Comparison of ENCODE assay signal across 8 mouse cellular contexts in genomic region chr11:115612410-115613137, GRCm38 (mm10). TPM values are rescaled to one million over a fixed set of nuclear protein-coding genes. Genes with fewer than 3 reads are reported as not detected.
DNase-seq lines count a peak whose midpoint lies in the region; ATAC-seq and TF ChIP-seq lines count a peak whose summit lies in the region.

Gene Mif4gd, minus strand, starts transcription at chr11:115612969.

- H3K4me3 ChIP-seq in ES-E14 (ENCODE audit: insufficient read depth in 1 of 2, low read depth in 1 of 2, low read length in 2 of 2, poor library complexity in 1 of 2, severe bottlenecking in 1 of 2) = peak within 1 kb of the TSS; percentile 90 to 93
- peak within 1 kb of the TSS; percentile 70 for H3K4me3 ChIP-seq in forebrain, embryonic 15.5 days
- peak within 1 kb of the TSS; percentile 79 for H3K4me3 ChIP-seq in liver, embryonic 16.5 days (ENCODE audit: low read depth, low read length)
- peak within 1 kb of the TSS; percentile 55 for H3K4me3 ChIP-seq in neural tube, embryonic 12.5 days
- H3K4me3 ChIP-seq in stomach, postnatal 0 days (ENCODE audit: low read depth, low read length) = peak within 1 kb of the TSS; percentile 63

- H3K4me2 ChIP-seq in forebrain, embryonic 15.5 days (replicated peaks) = peak within 1 kb of the TSS; percentile 93
- H3K4me2 ChIP-seq in liver, embryonic 16.5 days (ENCODE audit: low read depth, low read length) = peak within 1 kb of the TSS; percentile 96
- H3K4me2 ChIP-seq in neural tube, embryonic 12.5 days (replicated peaks) = peak within 1 kb of the TSS; percentile 86
- peak within 1 kb of the TSS; percentile 85 for H3K4me2 ChIP-seq in stomach, postnatal 0 days (replicated peaks; ENCODE audit: low read depth)

- peak within 1 kb of the TSS; percentile 95 for H3K9ac ChIP-seq in ES-E14 (ENCODE audit: insufficient read depth, low read depth, low read length, poor library complexity, severe bottlenecking)
- H3K9ac ChIP-seq in forebrain, embryonic 15.5 days (replicated peaks) = peak within 1 kb of the TSS; percentile 65
- H3K9ac ChIP-seq in liver, embryonic 16.5 days (ENCODE audit: low read depth, low read length) = peak within 1 kb of the TSS; percentile 85
- peak within 1 kb of the TSS; percentile 61 for H3K9ac ChIP-seq in neural tube, embryonic 12.5 days
- peak within 1 kb of the TSS; percentile 86 for H3K9ac ChIP-seq in stomach, postnatal 0 days (ENCODE audit: low read length)

- intact Hi-C loops in heart, postnatal 14 days (cut with DNase I) = no loop called here

- TF ChIP-seq CTCF in stomach, postnatal 0 days (IDR thresholded peaks at IDR 0.05; ENCODE audit: low read depth) = peak; percentile 66

- no peaks in the 10 kb centered on the region for H3K27me3 ChIP-seq in forebrain, embryonic 15.5 days
- no peaks in the 10 kb centered on the region for H3K27me3 ChIP-seq in liver, embryonic 16.5 days (ENCODE audit: control insufficient read depth, insufficient read depth, low read depth, low read length)
- H3K27me3 ChIP-seq in neural tube, embryonic 12.5 days (replicated peaks) = no peaks in the 10 kb centered on the region
- H3K27me3 ChIP-seq in stomach, postnatal 0 days (ENCODE audit: control insufficient read depth, insufficient read depth, low read length) = no peaks in the 10 kb centered on the region

- H3K4me1 ChIP-seq in ES-E14 (ENCODE audit: control insufficient read depth in 2 of 2, insufficient read depth in 2 of 2, low read length in 2 of 2, poor library complexity in 1 of 2) = peaks cover 22 to 27% of the 10 kb centered on the region in 2 experiments; a peak in 3 of 4 replicates
- peaks cover 18% of the 10 kb centered on the region for H3K4me1 ChIP-seq in forebrain, embryonic 15.5 days
- peaks cover 24% of the 10 kb centered on the region for H3K4me1 ChIP-seq in liver, embryonic 16.5 days (ENCODE audit: control insufficient read depth, low read depth, low read length)
- peaks cover 16% of the 10 kb centered on the region for H3K4me1 ChIP-seq in neural tube, embryonic 12.5 days
- peaks cover 5% of the 10 kb centered on the region; the same call in 1 of the 2 replicates for H3K4me1 ChIP-seq in stomach, postnatal 0 days (replicated peaks; ENCODE audit: control insufficient read depth, insufficient read depth)

- no peak for TF ChIP-seq EP300 in stomach, postnatal 0 days (optimal IDR thresholded peaks at IDR 0.05)

- peaks cover 31% of the 10 kb centered on the region for H3K36me3 ChIP-seq in ES-E14 (ENCODE audit: control insufficient read depth, insufficient read depth, low read length, poor library complexity, severe bottlenecking)
- H3K36me3 ChIP-seq in forebrain, embryonic 15.5 days = peaks cover 21% of the 10 kb centered on the region; the same call in 1 of the 2 replicates
- peaks cover 12% of the 10 kb centered on the region; the same call in 1 of the 2 replicates for H3K36me3 ChIP-seq in liver, embryonic 16.5 days (ENCODE audit: control insufficient read depth, insufficient read depth)
- peaks cover 42% of the 10 kb centered on the region for H3K36me3 ChIP-seq in neural tube, embryonic 12.5 days
- H3K36me3 ChIP-seq in stomach, postnatal 0 days (ENCODE audit: control insufficient read depth, insufficient read depth, low read length) = peaks cover 8% of the 10 kb centered on the region; the same call in 1 of the 2 replicates

- H3K27ac ChIP-seq in ES-E14 (ENCODE audit: insufficient read depth, low read depth, low read length, poor library complexity, severe bottlenecking) = peak within 1 kb of the TSS; percentile 96
- peak within 1 kb of the TSS; percentile 77 for H3K27ac ChIP-seq in forebrain, embryonic 15.5 days (replicated peaks)
- H3K27ac ChIP-seq in liver, embryonic 16.5 days (ENCODE audit: low read length) = peak within 1 kb of the TSS; percentile 98
- H3K27ac ChIP-seq in neural tube, embryonic 12.5 days = no peak within 1 kb of the TSS
- H3K27ac ChIP-seq in stomach, postnatal 0 days (replicated peaks) = peak within 1 kb of the TSS; percentile 97

- ATAC-seq in forebrain, embryonic 15.5 days (replicated peaks) = peak; percentile 75
- ATAC-seq in liver, embryonic 16.5 days (ENCODE audit: low read depth) = peak; percentile 87
- ATAC-seq in neural tube, embryonic 12.5 days (ENCODE audit: low FRiP score, low read depth) = peak; percentile 82
- ATAC-seq in stomach, postnatal 0 days (ENCODE audit: low FRiP score, low TSS enrichment) = peak; percentile 84

- DNase-seq in ES-E14 (ENCODE audit: low read depth, low spot score) = peak; percentile 91
- DNase-seq in cerebellum, adult 11-12 months = peak; percentile 93
- peak; percentile 91 to 95 for DNase-seq in heart, postnatal 14 days
- peak; percentile 89 for DNase-seq in large intestine, adult 2 months (ENCODE audit: low read depth, low spot score)
- DNase-seq in stomach, postnatal 0 days (ENCODE audit: low spot score) = peak; percentile 96

- no peaks in the 10 kb centered on the region for H3K9me3 ChIP-seq in ES-E14 (ENCODE audit: control insufficient read depth, insufficient read depth, low read depth, low read length)
- no peaks in the 10 kb centered on the region for H3K9me3 ChIP-seq in forebrain, embryonic 15.5 days
- H3K9me3 ChIP-seq in liver, embryonic 16.5 days (replicated peaks; ENCODE audit: control insufficient read depth, low read length) = no peaks in the 10 kb centered on the region
- H3K9me3 ChIP-seq in neural tube, embryonic 12.5 days = no peaks in the 10 kb centered on the region
- no peaks in the 10 kb centered on the region for H3K9me3 ChIP-seq in stomach, postnatal 0 days (ENCODE audit: control insufficient read depth, low read length)

- 1% methylated on average over 67 of the region's 80 CpGs for WGBS in forebrain, embryonic 15.5 days
- 1% methylated on average over 79 of the region's 80 CpGs for WGBS in large intestine, adult 2 months
- under 1% methylated on average over 65 of the region's 80 CpGs for WGBS in liver, embryonic 16.5 days (ENCODE audit: insufficient replicate concordance)
- WGBS in neural tube, embryonic 12.5 days = under 1% methylated on average over 70 of the region's 80 CpGs
- under 1% methylated on average over 58 of the region's 80 CpGs for WGBS in stomach, postnatal 0 days

- in situ Hi-C loops in ES-E14 (cut with MboI; ENCODE audit: low sequenced_read_pairs in 2 of 2, unreplicated experiment in 2 of 2) = no loop called here

TF ChIP-seq in ES-E14, 5 proteins besides CTCF, POLR2A, EP300 and RAD21:
- TF ChIP-seq ZNF384 (IDR thresholded peaks at IDR 0.05; ENCODE audit: low read depth, low read length) = no peak
- peak; percentile 62; the same call in 1 of the 2 replicates for TF ChIP-seq HCFC1 (IDR thresholded peaks at IDR 0.05; ENCODE audit: borderline replicate concordance, insufficient read depth, low read length)
- no peak for TF ChIP-seq CHD2 (IDR thresholded peaks at IDR 0.05; ENCODE audit: low read depth, low read length)

RNA-seq across cellular contexts. Expression of gene Mif4gd, which starts in this region (rescaled TPM):
- 63.8 and 85.6 TPM in 2 replicates for total RNA-seq in ES-E14 (2012; rRNA removed)
- 9.1 and 11.4 TPM in 2 replicates for polyA plus RNA-seq in forebrain, embryonic 15.5 days (2015; fragmentation: Nextera tagmentation; extraction: Ambion mirVana)
- 10 to 100 TPM; 41.0 to 46.6 TPM for total RNA-seq in heart, postnatal 14 days (2021)
- polyA plus RNA-seq in large intestine, adult 2 months (2012; rRNA removed) = 112 and 114 TPM in 2 replicates
- polyA plus RNA-seq in liver, embryonic 16.5 days (2015; fragmentation: Nextera tagmentation; extraction: Ambion mirVana) = 28.4 and 28.6 TPM in 2 replicates
- polyA plus RNA-seq in neural tube, embryonic 12.5 days (2016; fragmentation: Nextera tagmentation; extraction: Ambion mirVana) = 11.6 and 12.5 TPM in 2 replicates
- polyA plus RNA-seq in stomach, postnatal 0 days (2015; fragmentation: Nextera tagmentation; extraction: Ambion mirVana) = 48.9 and 52.3 TPM in 2 replicates
